In the genomic region with DNA sequence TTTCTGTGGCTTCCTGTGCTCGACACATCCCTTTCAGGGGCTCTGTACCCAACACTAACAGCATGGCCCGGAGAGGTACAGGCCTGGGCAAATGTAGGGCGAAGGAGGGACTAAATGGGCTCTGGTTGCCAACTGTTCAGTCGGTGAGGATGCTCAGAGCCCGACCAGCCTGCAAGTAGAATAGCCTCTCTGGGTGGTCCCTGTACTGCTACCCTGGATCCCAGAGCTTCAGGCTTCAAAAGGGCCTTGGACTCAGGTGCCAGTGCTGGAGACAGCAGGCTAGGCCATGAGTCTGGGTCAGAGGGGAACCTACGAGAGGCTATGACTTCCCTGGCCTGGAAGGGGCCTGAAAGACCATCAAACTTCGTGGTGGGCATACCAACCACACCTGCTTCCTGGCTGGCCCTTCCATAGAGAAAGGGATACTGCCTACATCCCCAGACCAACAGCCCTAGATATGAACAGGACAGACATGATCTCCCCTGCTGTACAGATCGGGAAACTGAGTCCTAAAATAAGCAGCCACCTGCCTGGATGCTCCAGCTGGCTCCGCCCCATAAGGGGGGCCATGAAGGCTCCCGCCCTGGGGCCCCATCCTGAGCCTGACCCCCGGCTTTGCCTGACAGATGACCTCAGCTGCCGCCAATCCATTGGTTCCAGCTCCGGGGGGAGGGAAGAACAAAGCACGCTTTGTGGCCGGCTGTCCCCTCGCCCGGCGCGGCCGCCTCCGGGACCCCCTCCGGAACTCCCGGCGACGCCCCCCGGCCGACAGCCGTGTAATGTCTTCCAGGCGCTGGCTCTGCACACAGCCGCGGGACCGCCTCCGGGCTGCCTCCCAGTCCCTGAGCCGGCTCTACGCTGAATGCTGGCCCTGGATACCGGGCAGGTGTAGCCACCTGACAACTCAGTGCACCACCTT, we compare ENCODE assay signal across 9 mouse cellular contexts. TPM values are rescaled to one million over a fixed set of nuclear protein-coding genes. Genes with fewer than 3 reads are reported as not detected.
DNase-seq lines count a peak whose midpoint lies in the region; ATAC-seq and TF ChIP-seq lines count a peak whose summit lies in the region.
"Had no signal": no experiment of that assay in that cellular context is flagged by ENCODE, and none has a peak within 500 bp of the region (broad histone marks: within the 10 kb centered on the region; RNA-seq: fewer than 3 reads in every experiment).

No protein-coding gene starts in this region.

- TF ChIP-seq CTCF in left cerebral cortex, adult 2 months (IDR thresholded peaks at IDR 0.05): no peak

- no peaks in the 10 kb centered on the region for H3K9me3 ChIP-seq in forebrain, embryonic 13.5 days (replicated peaks)
- no peaks in the 10 kb centered on the region for H3K9me3 ChIP-seq in limb, embryonic 12.5 days
- H3K9me3 ChIP-seq in neural tube, embryonic 15.5 days (replicated peaks): no peaks in the 10 kb centered on the region

- H3K4me1 ChIP-seq in forebrain, embryonic 13.5 days: peaks cover 10% of the 10 kb centered on the region
- H3K4me1 ChIP-seq in limb, embryonic 12.5 days (replicated peaks): peaks cover 32% of the 10 kb centered on the region
- peaks cover 25% of the 10 kb centered on the region for H3K4me1 ChIP-seq in neural tube, embryonic 15.5 days

- H3K4me2 ChIP-seq in forebrain, embryonic 13.5 days: peak overlapping the region; percentile 66
- H3K4me2 ChIP-seq in limb, embryonic 12.5 days: peak overlapping the region; percentile 61
- peak overlapping the region; percentile 59 for H3K4me2 ChIP-seq in neural tube, embryonic 15.5 days

- WGBS in forebrain, embryonic 13.5 days: 12% methylated on average over 36 of the region's 36 CpGs
- 10% methylated on average over 36 of the region's 36 CpGs for WGBS in limb, embryonic 12.5 days
- WGBS in neural tube, embryonic 15.5 days: 10% methylated on average over 36 of the region's 36 CpGs

- peak; percentile 52; the same call in 1 of the 2 replicates for ATAC-seq in forebrain, embryonic 13.5 days
- ATAC-seq in limb, embryonic 12.5 days (ENCODE audit: insufficient number of reproducible peaks, insufficient read depth, low FRiP score, low TSS enrichment, low read depth): peak; percentile 33; the same call in 1 of the 2 replicates
- peak; percentile 43; the same call in 1 of the 2 replicates for ATAC-seq in neural tube, embryonic 15.5 days (ENCODE audit: low FRiP score)

- intact Hi-C loops in left cerebral cortex, adult 2 months (cut with DNase I): loop anchor here (5.0 kb wide), 2 partner anchors 173 to 253 kb away; no protein-coding TSS in a partner anchor

- no peaks in the 10 kb centered on the region for H3K36me3 ChIP-seq in forebrain, embryonic 13.5 days (ENCODE audit: poor library complexity, severe bottlenecking)
- no peaks in the 10 kb centered on the region for H3K36me3 ChIP-seq in limb, embryonic 12.5 days
- no peaks in the 10 kb centered on the region for H3K36me3 ChIP-seq in neural tube, embryonic 15.5 days

- DNase-seq in left cerebral cortex, adult 2 months (ENCODE audit: extremely low spot score in 1 of 2, low spot score in 2 of 2): peak in 1 of 2 experiments; percentile 36
- DNase-seq in left cerebral cortex, adult 9 months (ENCODE audit: low spot score in 2 of 2): no peak
- DNase-seq in c-Kit-positive CD71-positive TER-119-positive erythroid progenitor cells, embryonic 14.5 days (ENCODE audit: low spot score): no peak
- no peak for DNase-seq in adrenal gland, postnatal 36 days
- no peak for DNase-seq in right cerebral cortex, postnatal 36 days (ENCODE audit: low spot score in 2 of 2)

- H3K9ac ChIP-seq in forebrain, embryonic 13.5 days: peak overlapping the region; percentile 67
- H3K9ac ChIP-seq in limb, embryonic 12.5 days (replicated peaks): 0 out of 2 replicates have a peak overlapping the region, but pooled peaks have one; percentile 24
- H3K9ac ChIP-seq in neural tube, embryonic 15.5 days (replicated peaks): peak overlapping the region; percentile 35; the same call in 1 of the 2 replicates

- no peak overlapping the region for H3K27ac ChIP-seq in left cerebral cortex, adult 2 months
- H3K27ac ChIP-seq in forebrain, embryonic 13.5 days: no peak overlapping the region
- H3K27ac ChIP-seq in limb, embryonic 12.5 days: 0 out of 2 replicates have a peak overlapping the region, but pooled peaks have one; percentile 13
- no peak overlapping the region for H3K27ac ChIP-seq in neural tube, embryonic 15.5 days (replicated peaks)

- peak overlapping the region; percentile 16; the same call in 1 of the 2 replicates for H3K4me3 ChIP-seq in left cerebral cortex, adult 2 months
- peak overlapping the region; percentile 32 for H3K4me3 ChIP-seq in forebrain, embryonic 13.5 days
- H3K4me3 ChIP-seq in limb, embryonic 12.5 days (replicated peaks): peak overlapping the region; percentile 26
- H3K4me3 ChIP-seq in neural tube, embryonic 15.5 days (replicated peaks): peak overlapping the region; percentile 26

- peaks cover 24% of the 10 kb centered on the region for H3K27me3 ChIP-seq in forebrain, embryonic 13.5 days
- H3K27me3 ChIP-seq in limb, embryonic 12.5 days: peaks cover 13% of the 10 kb centered on the region
- no peaks in the 10 kb centered on the region for H3K27me3 ChIP-seq in neural tube, embryonic 15.5 days (replicated peaks)

RNA-seq across cellular contexts. Expression of a gene that starts 9.0 kb away (rescaled TPM):
- 100 to 1,000 TPM in 1 of 2 experiments, 10 to 100 TPM in 1; 98.3 to 114 TPM for total RNA-seq in left cerebral cortex, adult 2 months (2021)
- 10.3 and 10.7 TPM in 2 replicates for polyA plus RNA-seq in forebrain, embryonic 13.5 days (2015; fragmentation: Nextera tagmentation; extraction: Ambion mirVana)
- polyA plus RNA-seq in limb, embryonic 12.5 days (2016; fragmentation: Nextera tagmentation; extraction: Ambion mirVana): 7.5 and 8.6 TPM in 2 replicates
- 25.8 and 27.7 TPM in 2 replicates for polyA plus RNA-seq in neural tube, embryonic 15.5 days (2015; fragmentation: Nextera tagmentation; extraction: Ambion mirVana)
- total RNA-seq in adrenal gland, postnatal 36 days (2021): 100 to 1,000 TPM; 264 to 540 TPM

RNA-seq across cellular contexts. Expression of a gene that starts 29.0 kb away (rescaled TPM):
- total RNA-seq in left cerebral cortex, adult 2 months (2021): 1 to 10 TPM; 1.6 to 2.4 TPM
- polyA plus RNA-seq in forebrain, embryonic 13.5 days (2015; fragmentation: Nextera tagmentation; extraction: Ambion mirVana): 1.4 and 1.8 TPM in 2 replicates
- polyA plus RNA-seq in limb, embryonic 12.5 days (2016; fragmentation: Nextera tagmentation; extraction: Ambion mirVana): 11.5 and 11.9 TPM in 2 replicates
- polyA plus RNA-seq in neural tube, embryonic 15.5 days (2015; fragmentation: Nextera tagmentation; extraction: Ambion mirVana): 2.1 and 4.0 TPM in 2 replicates
- total RNA-seq in adrenal gland, postnatal 36 days (2021): 1 to 10 TPM; 4.4 to 4.7 TPM

RNA-seq across cellular contexts. Expression of a gene that starts 33.0 kb away (rescaled TPM):
- 10 to 100 TPM; 18.7 to 23.9 TPM for total RNA-seq in left cerebral cortex, adult 2 months (2021)
- polyA plus RNA-seq in forebrain, embryonic 13.5 days (2015; fragmentation: Nextera tagmentation; extraction: Ambion mirVana): 17.5 and 19.9 TPM in 2 replicates
- polyA plus RNA-seq in limb, embryonic 12.5 days (2016; fragmentation: Nextera tagmentation; extraction: Ambion mirVana): not detected in 2 replicates
- 7.5 and 9.2 TPM in 2 replicates for polyA plus RNA-seq in neural tube, embryonic 15.5 days (2015; fragmentation: Nextera tagmentation; extraction: Ambion mirVana)
- 1 to 10 TPM in 1 of 2 experiments, under 1 TPM in 1; 0.13 to 1.1 TPM for total RNA-seq in adrenal gland, postnatal 36 days (2021)
- polyA plus RNA-seq: large intestine, adult 2 months had no signal
